Mouse (Mus musculus) kidney, adult 2 months (tissue): ENCODE measurements around the gene Atg101.
"Not testable (repeated sequence)": the region's sequence is repeated elsewhere in the genome, so short reads cannot be mapped to it uniquely, and the experiment has no call there.

Source experiments
- CTCF ChIP-seq: fragments of 200-500 bp; conservative IDR thresholded peaks from 2 replicates; pipeline ENCODE4 v1.5.1; 2011; ENCODE audit warnings: low read depth, mild to moderate bottlenecking, control low read depth, low read length, moderate library complexity, mixed read lengths; ENCODE audit not compliant: insufficient read depth, insufficient read length
- POLR2A ChIP-seq: fragments of 200-500 bp; IDR thresholded peaks from one replicate; pipeline ENCODE4 v1.6.1; 2011; ENCODE audit warnings: low read depth, low read length, control low read depth

DNA sequence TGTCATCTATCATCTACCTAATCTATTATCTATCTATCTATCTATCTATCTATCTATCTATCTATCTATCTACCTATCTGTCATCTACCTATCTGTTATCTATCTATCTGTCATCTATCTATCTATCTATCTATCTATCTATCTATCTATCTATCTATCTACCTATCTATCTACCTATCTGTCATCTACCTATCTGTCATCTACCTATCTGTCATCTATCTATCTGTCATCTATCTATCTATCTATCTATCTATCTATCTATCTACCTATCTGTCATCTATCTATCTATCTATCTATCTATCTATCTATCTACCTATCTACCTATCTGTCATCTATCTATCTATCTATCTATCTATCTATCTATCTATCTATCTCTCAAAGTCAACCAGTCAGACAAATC lies 40.3 kb downstream of the Atg101 start:
- TF ChIP-seq POLR2A, CTCF: not testable (repeated sequence)
